Mouse (Mus musculus) cerebellum, adult 11 months (tissue): ENCODE measurements around the gene Agpat1.

Experiments
- DNase-seq: peaks from one replicate; pipeline ENCODE4 v3.0.0; 2022

Gene Agpat1

GRCm38 (mm10) chr17:34587423-34587811 is 16.6 kb upstream of the Agpat1 start:
- peak; percentile 98 for DNase-seq

- DNase-seq = no peak
These were observed 16.2 kb upstream of the Agpat1 start for GRCm38 (mm10) chr17:34587814-34588213.

GRCm38 (mm10) chr17:34588767-34589166 is 15.3 kb upstream of the Agpat1 start:
- peak; percentile 23 for DNase-seq

- DNase-seq = no peak
These were observed 14.9 kb upstream of the Agpat1 start for GRCm38 (mm10) chr17:34589206-34589605.

- peak; percentile 34 for DNase-seq
These were observed 14.4 kb upstream of the Agpat1 start, which contains the start of gene Gpsm3 for GRCm38 (mm10) chr17:34589681-34590101. Gene Gpsm3, plus strand, starts transcription at chr17:34589806.

GRCm38 (mm10) chr17:34590154-34590987 is 13.7 kb upstream of the Agpat1 start:
- DNase-seq = peak; percentile 37

GRCm38 (mm10) chr17:34591029-34591993 is 12.8 kb upstream of the Agpat1 start, which contains the start of gene Pbx2:
Gene Pbx2, plus strand, starts transcription at chr17:34591266.
- peak; percentile 52 for DNase-seq

- DNase-seq = peak; percentile 81
These were observed 12.1 kb upstream of the Agpat1 start for GRCm38 (mm10) chr17:34591994-34592375.

- peak; percentile 66 for DNase-seq
These were observed 11.2 kb upstream of the Agpat1 start for GRCm38 (mm10) chr17:34592581-34593549.

- peak; percentile 21 for DNase-seq
These were observed 10.1 kb upstream of the Agpat1 start for GRCm38 (mm10) chr17:34593752-34594525.

- no peak for DNase-seq
These were observed 8.0 kb upstream of the Agpat1 start for GRCm38 (mm10) chr17:34596098-34596497.

GRCm38 (mm10) chr17:34597566-34598095 is 6.4 kb upstream of the Agpat1 start, which contains the start of gene Ager:
Gene Ager, plus strand, starts transcription at chr17:34597862.
- DNase-seq = no peak

GRCm38 (mm10) chr17:34599891-34600290 is 4.2 kb upstream of the Agpat1 start:
- peak; percentile 38 for DNase-seq

- no peak for DNase-seq
These were observed 2.3 kb upstream of the Agpat1 start for GRCm38 (mm10) chr17:34601796-34602195.

- peak; percentile 98 for DNase-seq
These were observed 544 bp upstream of the Agpat1 start, which contains the start of gene Rnf5 for GRCm38 (mm10) chr17:34603375-34604060. Gene Rnf5, minus strand, starts transcription at chr17:34603690.

GRCm38 (mm10) chr17:34604511-34605237 is 612 bp downstream of the Agpat1 start:
- DNase-seq = no peak

- DNase-seq = peak; percentile 96
These were observed 1.5 kb downstream of the Agpat1 start for GRCm38 (mm10) chr17:34605609-34606008.

GRCm38 (mm10) chr17:34606186-34607039 is 2.4 kb downstream of the Agpat1 start:
- peak; percentile 48 for DNase-seq
